Mouse (Mus musculus) kidney, adult 2 months (tissue): ENCODE measurements around the gene Alk.

Experiments used
- CTCF ChIP-seq: fragments of 200-500 bp; conservative IDR thresholded peaks from 2 replicates; pipeline ENCODE4 v1.5.1; 2011; ENCODE audit warnings: low read depth, mild to moderate bottlenecking, control low read depth, low read length, moderate library complexity, mixed read lengths; ENCODE audit not compliant: insufficient read depth, insufficient read length
- POLR2A ChIP-seq: fragments of 200-500 bp; IDR thresholded peaks from one replicate; pipeline ENCODE4 v1.6.1; 2011; ENCODE audit warnings: low read depth, low read length, control low read depth

DNA sequence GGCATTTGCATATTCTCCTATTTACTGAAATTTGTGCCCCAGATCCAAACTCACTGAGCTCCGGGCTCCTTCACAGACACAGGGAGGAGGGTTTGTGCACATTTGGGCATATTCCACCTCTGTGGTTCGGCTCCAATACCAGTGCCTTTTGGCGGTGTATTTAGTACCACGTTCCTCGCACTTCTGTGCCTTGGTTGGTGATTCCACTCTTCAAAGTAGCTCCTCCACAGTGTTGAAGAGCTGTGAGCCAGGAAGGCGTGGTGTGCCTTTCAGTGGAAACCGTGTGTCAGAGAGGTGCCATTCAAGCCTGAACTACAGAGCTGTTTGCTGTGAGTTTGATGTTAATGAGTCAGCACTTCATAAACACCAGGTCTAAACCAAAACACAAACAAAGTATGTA, 35.0 kb upstream of the Alk start:
- TF ChIP-seq CTCF (no peak), POLR2A (no peak)
